In the genomic region with DNA sequence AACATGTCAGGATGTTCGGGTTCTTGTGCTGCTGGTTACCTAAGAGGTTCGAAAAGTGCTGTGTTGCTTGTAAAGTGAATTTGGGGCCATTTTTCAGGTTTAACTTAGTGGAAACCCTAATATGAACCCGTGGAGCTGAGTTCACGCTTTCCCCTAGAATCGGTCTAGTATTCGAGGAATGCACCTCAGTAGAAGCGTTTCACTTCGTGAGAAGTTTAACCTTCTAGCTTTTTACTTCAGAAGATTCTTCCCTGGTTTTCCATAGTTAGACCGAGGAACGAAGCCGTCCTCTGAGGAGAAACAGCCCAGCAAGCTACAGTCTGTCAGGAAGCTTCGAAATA, we compare ENCODE assay signal across 8 mouse cellular contexts. TPM values are rescaled to one million over a fixed set of nuclear protein-coding genes. Genes with fewer than 3 reads are reported as not detected.
DNase-seq lines count a peak whose midpoint lies in the region; ATAC-seq lines count a peak whose summit lies in the region.

No protein-coding gene starts in this region.

- peak overlapping the region; percentile 77 for H3K4me2 ChIP-seq in lung, embryonic 15.5 days
- H3K4me2 ChIP-seq in embryonic facial prominence, embryonic 15.5 days (replicated peaks), result peak overlapping the region; percentile 55
- peak overlapping the region; percentile 72 for H3K4me2 ChIP-seq in intestine, embryonic 16.5 days (ENCODE audit: low read depth, low read length)
- H3K4me2 ChIP-seq in neural tube, embryonic 14.5 days (ENCODE audit: low read depth, low read length), result peak overlapping the region; percentile 56

- H3K4me3 ChIP-seq in lung, embryonic 15.5 days, result peak overlapping the region; percentile 97
- H3K4me3 ChIP-seq in embryonic facial prominence, embryonic 15.5 days (replicated peaks), result peak overlapping the region; percentile 63
- H3K4me3 ChIP-seq in intestine, embryonic 16.5 days (ENCODE audit: low read length), result peak overlapping the region; percentile 69
- H3K4me3 ChIP-seq in neural tube, embryonic 14.5 days (ENCODE audit: low read depth, low read length), result peak overlapping the region; percentile 85

- no peak overlapping the region for H3K27ac ChIP-seq in lung, embryonic 15.5 days
- H3K27ac ChIP-seq in embryonic facial prominence, embryonic 15.5 days (replicated peaks), result peak overlapping the region; percentile 53; the same call in 1 of the 2 replicates
- 0 out of 2 replicates have a peak overlapping the region, but pooled peaks have one; percentile 33 for H3K27ac ChIP-seq in intestine, embryonic 16.5 days (ENCODE audit: low read length)
- H3K27ac ChIP-seq in neural tube, embryonic 14.5 days (ENCODE audit: low read depth, low read length), result no peak overlapping the region

- no peak for ATAC-seq in lung, embryonic 15.5 days (ENCODE audit: borderline replicate concordance, extremely low read depth, low FRiP score, low TSS enrichment)
- peak; percentile 27; the same call in 1 of the 2 replicates for ATAC-seq in embryonic facial prominence, embryonic 15.5 days (ENCODE audit: insufficient number of reproducible peaks, low FRiP score, low TSS enrichment, low read depth)
- peak; percentile 46 for ATAC-seq in intestine, embryonic 16.5 days
- ATAC-seq in neural tube, embryonic 14.5 days (ENCODE audit: low read depth), result peak; percentile 41

- peaks cover 24% of the 10 kb centered on the region for H3K4me1 ChIP-seq in lung, embryonic 15.5 days
- peaks cover 10% of the 10 kb centered on the region for H3K4me1 ChIP-seq in embryonic facial prominence, embryonic 15.5 days
- peaks cover 13% of the 10 kb centered on the region for H3K4me1 ChIP-seq in intestine, embryonic 16.5 days (ENCODE audit: control insufficient read depth, insufficient read depth, low read length)
- peaks cover 7% of the 10 kb centered on the region for H3K4me1 ChIP-seq in neural tube, embryonic 14.5 days (ENCODE audit: control insufficient read depth, insufficient read depth, low read length)

- H3K27me3 ChIP-seq in lung, embryonic 15.5 days, result no peaks in the 10 kb centered on the region
- H3K27me3 ChIP-seq in embryonic facial prominence, embryonic 15.5 days, result no peaks in the 10 kb centered on the region
- no peaks in the 10 kb centered on the region for H3K27me3 ChIP-seq in intestine, embryonic 16.5 days (replicated peaks; ENCODE audit: control insufficient read depth, insufficient read depth, low read length)
- H3K27me3 ChIP-seq in neural tube, embryonic 14.5 days (ENCODE audit: control insufficient read depth, insufficient read depth, low read length), result no peaks in the 10 kb centered on the region

- WGBS in lung, embryonic 15.5 days, result 8% methylated on average over 12 of the region's 12 CpGs
- WGBS in embryonic facial prominence, embryonic 15.5 days, result 8% methylated on average over 12 of the region's 12 CpGs
- 9% methylated on average over 12 of the region's 12 CpGs for WGBS in intestine, embryonic 16.5 days
- 13% methylated on average over 12 of the region's 12 CpGs for WGBS in neural tube, embryonic 14.5 days

- H3K9ac ChIP-seq in lung, embryonic 15.5 days, result peak overlapping the region; percentile 53
- 0 out of 2 replicates have a peak overlapping the region, but pooled peaks have one; percentile 9 for H3K9ac ChIP-seq in embryonic facial prominence, embryonic 15.5 days
- peak overlapping the region; percentile 91 for H3K9ac ChIP-seq in intestine, embryonic 16.5 days (ENCODE audit: low read depth, low read length)
- H3K9ac ChIP-seq in neural tube, embryonic 14.5 days (replicated peaks; ENCODE audit: low read depth, low read length), result no peak overlapping the region; the same call in 1 of the 2 replicates

- peaks cover 3% of the 10 kb centered on the region; the same call in 1 of the 2 replicates for H3K36me3 ChIP-seq in lung, embryonic 15.5 days
- 0 out of 2 replicates have a peak, but pooled peaks cover 4% of the 10 kb centered on the region for H3K36me3 ChIP-seq in embryonic facial prominence, embryonic 15.5 days
- H3K36me3 ChIP-seq in intestine, embryonic 16.5 days (ENCODE audit: control insufficient read depth, insufficient read depth, low read length), result no peaks in the 10 kb centered on the region
- H3K36me3 ChIP-seq in neural tube, embryonic 14.5 days (ENCODE audit: control insufficient read depth, insufficient read depth, low read length), result no peaks in the 10 kb centered on the region

- no peak for DNase-seq in lung, postnatal 10 days
- DNase-seq in adrenal gland, postnatal 36 days, result no peak
- DNase-seq in urinary bladder, postnatal 25 days (ENCODE audit: low spot score), result no peak
- no peak for DNase-seq in c-Kit-positive CD71-positive TER-119-positive erythroid progenitor cells, embryonic 14.5 days (ENCODE audit: low spot score)

- H3K9me3 ChIP-seq in lung, embryonic 15.5 days, result no peaks in the 10 kb centered on the region
- H3K9me3 ChIP-seq in embryonic facial prominence, embryonic 15.5 days (replicated peaks), result no peaks in the 10 kb centered on the region
- no peaks in the 10 kb centered on the region for H3K9me3 ChIP-seq in intestine, embryonic 16.5 days (ENCODE audit: control insufficient read depth, low read length)
- no peaks in the 10 kb centered on the region for H3K9me3 ChIP-seq in neural tube, embryonic 14.5 days (ENCODE audit: control insufficient read depth, low read length)

RNA-seq across cellular contexts. Expression of gene Eif2s2, which starts 0.3 kb away (rescaled TPM):
- polyA plus RNA-seq in lung, embryonic 15.5 days (2015; fragmentation: Nextera tagmentation; extraction: Ambion mirVana), result 77.2 and 81.4 TPM in 2 replicates
- polyA plus RNA-seq in embryonic facial prominence, embryonic 15.5 days (2015; fragmentation: Nextera tagmentation; extraction: Ambion mirVana), result 96.8 and 103 TPM in 2 replicates
- 73.5 and 76.6 TPM in 2 replicates for polyA plus RNA-seq in intestine, embryonic 16.5 days (2015; fragmentation: Nextera tagmentation; extraction: Ambion mirVana)
- polyA plus RNA-seq in neural tube, embryonic 14.5 days (2014; fragmentation: Nextera tagmentation; extraction: Ambion mirVana), result 77.5 and 82.5 TPM in 2 replicates
- 100 to 1,000 TPM; 129 to 170 TPM for total RNA-seq in adrenal gland, postnatal 36 days (2021)

Comparison
In these comparisons a context has a peak if more than half of its experiments do, and no peak if none do; other contexts are left out.
1. H3K27ac ChIP-seq: peak in embryonic facial prominence, embryonic 15.5 days (single experiment) and intestine, embryonic 16.5 days (single experiment); none in lung, embryonic 15.5 days (single experiment) and neural tube, embryonic 14.5 days (single experiment).
2. Peak in every context shown above with its lines, with median percentiles within 50 percentile points of each other: H3K4me2 ChIP-seq and H3K4me3 ChIP-seq.